Mouse (Mus musculus): Measurements from ENCODE around the gene Wnt11. TPM values are rescaled to one million over a fixed set of nuclear protein-coding genes. Genes with fewer than 3 reads are reported as not detected.

The Wnt11 gene
- polyA plus RNA-seq, 1 experiment from 2014 or later = 0.12 TPM

DNA sequence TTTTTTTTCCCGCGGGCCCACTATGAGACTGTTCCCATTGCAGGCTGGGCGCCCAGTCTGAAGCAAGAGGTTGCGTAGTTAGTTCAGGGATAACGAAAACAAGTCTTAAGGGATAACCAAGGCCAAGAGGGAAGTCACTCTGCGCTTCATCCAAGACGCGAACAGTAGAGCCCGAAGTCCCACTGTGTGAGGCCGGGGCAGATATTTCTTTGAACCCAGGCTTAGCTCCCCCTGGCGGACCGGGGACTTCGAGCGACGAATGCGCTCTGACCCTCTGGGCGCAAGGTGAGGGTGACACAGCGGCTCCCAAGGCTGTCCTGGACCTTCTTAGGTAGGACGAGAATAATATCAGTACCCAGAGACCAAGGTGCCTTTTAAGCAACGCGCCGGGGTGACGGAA lies 1.7 kb downstream of the Wnt11 start:
- TF ChIP-seq EP300 (IDR thresholded peaks at IDR 0.05; ENCODE audit: low read depth) (no peak), CTCF (IDR thresholded peaks at IDR 0.05; ENCODE audit: low read depth) (peak; percentile 71)
- Histone ChIP-seq H3K27me3 (ENCODE audit: insufficient read depth, low read length) (peaks cover 96% of the 10 kb centered on the region), H3K9ac (replicated peaks) (no peak overlapping the region), H3K4me2 (ENCODE audit: low read depth, low read length) (peak overlapping the region; percentile 71), H3K4me1 (ENCODE audit: insufficient read depth) (peaks cover 31% of the 10 kb centered on the region), H3K36me3 (replicated peaks; ENCODE audit: insufficient read depth, low read length) (no peaks in the 10 kb centered on the region), H3K9me3 (ENCODE audit: low read length) (no peaks in the 10 kb centered on the region), H3K27ac (ENCODE audit: low read depth) (no peak overlapping the region), H3K4me3 (ENCODE audit: low read depth, low read length) (0 out of 2 replicates have a peak overlapping the region, but pooled peaks have one; percentile 44)
- DNase-seq = peak; percentile 69
- 2% methylated on average over 23 of the region's 23 CpGs for WGBS (ENCODE audit: insufficient replicate concordance)
- no peak for ATAC-seq

DNA sequence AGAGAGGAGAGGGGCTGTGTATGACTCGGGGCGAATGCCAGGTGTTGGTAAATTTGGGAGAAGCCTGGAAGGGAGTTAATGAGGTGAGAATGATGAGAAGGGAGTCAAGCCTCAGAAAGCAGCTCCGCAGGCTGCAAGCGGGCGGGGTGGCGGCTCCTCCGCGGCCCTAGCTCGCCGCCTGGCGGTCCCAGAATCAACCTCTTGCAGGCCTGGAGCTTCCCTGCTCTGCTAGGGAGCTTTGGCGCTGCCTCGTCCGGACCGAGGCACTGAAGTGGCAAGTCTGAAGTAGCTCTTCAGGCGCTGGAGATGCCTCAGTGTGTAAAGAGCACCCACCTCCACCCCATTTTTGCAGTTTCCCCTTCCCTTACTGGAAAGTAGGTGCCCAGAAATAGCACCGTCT lies 3.0 kb downstream of the Wnt11 start:
- peak; percentile 79 for DNase-seq
- Histone ChIP-seq H3K27me3 (ENCODE audit: insufficient read depth, low read length) (peaks cover 88% of the 10 kb centered on the region), H3K4me3 (ENCODE audit: low read depth, low read length) (no peak overlapping the region), H3K4me1 (ENCODE audit: insufficient read depth) (peaks cover 29% of the 10 kb centered on the region), H3K9ac (replicated peaks) (no peak overlapping the region), H3K27ac (ENCODE audit: low read depth) (no peak overlapping the region), H3K4me2 (ENCODE audit: low read depth, low read length) (peak overlapping the region; percentile 20; the same call in 1 of the 2 replicates), H3K9me3 (ENCODE audit: low read length) (no peaks in the 10 kb centered on the region), H3K36me3 (replicated peaks; ENCODE audit: insufficient read depth, low read length) (no peaks in the 10 kb centered on the region)
- peak; percentile 59; the same call in 1 of the 2 replicates for ATAC-seq
- WGBS (ENCODE audit: insufficient replicate concordance) = under 1% methylated on average over 17 of the region's 17 CpGs
- TF ChIP-seq CTCF (IDR thresholded peaks at IDR 0.05; ENCODE audit: low read depth) (peak; percentile 77), EP300 (IDR thresholded peaks at IDR 0.05; ENCODE audit: low read depth) (no peak)

DNA sequence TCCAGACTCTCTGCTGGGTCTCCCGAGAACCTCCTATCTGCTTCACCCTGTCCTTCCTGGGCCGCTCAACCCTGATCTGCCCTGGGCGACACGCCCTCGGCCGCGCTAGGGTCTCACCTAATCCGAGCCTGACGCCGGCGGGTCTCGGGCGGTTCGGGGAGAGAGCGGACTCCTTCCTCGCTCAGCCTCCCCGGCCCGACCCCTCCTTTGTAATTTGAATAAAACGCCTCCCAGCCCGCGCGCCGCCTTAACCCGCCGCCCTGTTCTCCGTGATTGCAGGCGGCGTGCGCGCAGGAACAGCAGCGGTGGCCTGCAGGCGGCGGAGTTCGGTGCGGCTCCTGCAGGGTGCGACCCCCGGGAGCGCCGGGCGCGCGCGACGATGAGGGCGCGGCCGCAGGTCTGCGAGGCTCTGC lies 3.8 kb downstream of the Wnt11 start:
- Histone ChIP-seq H3K4me1 (ENCODE audit: insufficient read depth) (peaks cover 29% of the 10 kb centered on the region), H3K9ac (replicated peaks) (no peak overlapping the region), H3K27ac (ENCODE audit: low read depth) (no peak overlapping the region), H3K9me3 (ENCODE audit: low read length) (no peaks in the 10 kb centered on the region), H3K4me3 (ENCODE audit: low read depth, low read length) (peak overlapping the region; percentile 38), H3K36me3 (replicated peaks; ENCODE audit: insufficient read depth, low read length) (no peaks in the 10 kb centered on the region), H3K4me2 (ENCODE audit: low read depth, low read length) (peak overlapping the region; percentile 76), H3K27me3 (ENCODE audit: insufficient read depth, low read length) (peaks cover 81% of the 10 kb centered on the region)
- ATAC-seq (no peak), DNase-seq (peak; percentile 47)
- WGBS (ENCODE audit: insufficient replicate concordance) = 1% methylated on average over 48 of the region's 48 CpGs
- no peak for TF ChIP-seq EP300 (IDR thresholded peaks at IDR 0.05; ENCODE audit: low read depth)
- TF ChIP-seq CTCF (IDR thresholded peaks at IDR 0.05; ENCODE audit: low read depth) = peak; percentile 45

DNA sequence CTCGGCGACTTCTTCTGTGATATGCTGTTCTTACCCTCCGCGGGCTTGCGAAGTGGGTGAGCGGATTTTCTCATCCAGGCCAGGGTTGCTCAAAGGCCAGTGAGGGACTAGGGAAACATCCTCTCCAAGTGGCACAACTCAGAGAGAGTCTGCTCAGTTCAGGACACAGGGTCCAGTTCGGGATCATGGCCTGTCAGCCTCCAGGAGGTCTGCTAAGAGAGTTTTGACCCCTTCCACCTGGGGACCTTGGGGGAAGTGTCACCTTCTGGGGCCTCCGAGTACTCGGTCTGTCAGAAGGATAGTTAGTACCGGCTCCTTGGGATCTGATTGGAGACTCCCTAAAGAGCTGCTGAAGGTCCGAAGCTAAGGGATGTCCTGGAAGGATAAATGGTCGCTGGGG lies 4.4 kb downstream of the Wnt11 start:
- Histone ChIP-seq H3K4me3 (ENCODE audit: low read depth, low read length) (peak overlapping the region; percentile 38), H3K27ac (ENCODE audit: low read depth) (no peak overlapping the region), H3K4me1 (ENCODE audit: insufficient read depth) (peaks cover 29% of the 10 kb centered on the region), H3K36me3 (replicated peaks; ENCODE audit: insufficient read depth, low read length) (no peaks in the 10 kb centered on the region), H3K4me2 (ENCODE audit: low read depth, low read length) (peak overlapping the region; percentile 76), H3K27me3 (ENCODE audit: insufficient read depth, low read length) (peaks cover 77% of the 10 kb centered on the region), H3K9ac (replicated peaks) (no peak overlapping the region), H3K9me3 (ENCODE audit: low read length) (no peaks in the 10 kb centered on the region)
- TF ChIP-seq EP300 (IDR thresholded peaks at IDR 0.05; ENCODE audit: low read depth) (no peak), CTCF (IDR thresholded peaks at IDR 0.05; ENCODE audit: low read depth) (no peak)
- ATAC-seq = no peak
- DNase-seq = no peak
- 7% methylated on average over 12 of the region's 12 CpGs for WGBS (ENCODE audit: insufficient replicate concordance)

DNA sequence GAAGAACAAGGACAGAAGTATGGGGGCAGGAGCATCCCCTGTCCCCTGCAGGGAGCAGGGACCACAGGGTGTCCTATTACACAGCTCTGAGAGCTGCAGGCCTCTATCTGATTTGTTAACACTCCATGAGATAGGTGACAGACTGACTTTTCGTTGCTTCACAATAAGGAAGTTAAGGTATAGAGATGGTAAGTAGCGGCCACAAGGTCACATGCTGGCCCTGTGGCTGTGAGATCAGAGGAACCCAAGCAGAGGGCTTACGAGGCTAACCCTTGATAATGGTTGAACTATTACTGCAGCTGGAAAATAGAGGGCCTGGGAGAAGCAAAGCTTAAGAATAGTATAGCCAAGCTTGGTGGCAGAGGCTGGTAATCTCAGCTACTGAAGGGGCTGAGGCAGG lies 5.9 kb downstream of the Wnt11 start:
- WGBS (ENCODE audit: insufficient replicate concordance) = 32% methylated on average over 3 of the region's 3 CpGs
- H3K9me3 ChIP-seq (ENCODE audit: low read length) = no peaks in the 10 kb centered on the region
- TF ChIP-seq CTCF (IDR thresholded peaks at IDR 0.05; ENCODE audit: low read depth) (no peak), EP300 (IDR thresholded peaks at IDR 0.05; ENCODE audit: low read depth) (no peak)

DNA sequence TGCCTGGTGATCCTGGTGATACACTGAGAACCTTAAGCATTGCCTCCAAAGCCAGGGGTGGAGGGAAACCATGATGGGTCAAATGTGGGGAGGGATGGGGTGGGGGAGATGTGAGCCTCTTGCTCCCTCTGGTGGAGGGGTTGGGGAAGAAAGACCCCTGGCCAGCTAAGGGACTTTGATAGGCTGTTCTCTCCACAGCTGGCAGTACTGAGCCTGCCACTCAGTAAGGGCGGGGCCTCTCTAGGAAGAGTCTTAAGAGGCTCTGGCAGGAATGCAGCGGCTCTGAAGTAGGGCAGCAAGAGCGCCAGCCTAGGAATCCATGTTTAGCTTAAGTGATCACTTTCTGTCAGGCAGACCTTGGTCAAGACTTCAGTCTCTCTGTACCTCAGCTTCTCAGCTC lies 6.9 kb downstream of the Wnt11 start:
- TF ChIP-seq CTCF (IDR thresholded peaks at IDR 0.05; ENCODE audit: low read depth) (no peak), EP300 (IDR thresholded peaks at IDR 0.05; ENCODE audit: low read depth) (no peak)
- ATAC-seq = no peak
- H3K4me1 ChIP-seq (ENCODE audit: insufficient read depth) = peaks cover 10% of the 10 kb centered on the region
- H3K4me3 ChIP-seq (ENCODE audit: low read depth, low read length) = no peak overlapping the region
- H3K36me3 ChIP-seq (replicated peaks; ENCODE audit: insufficient read depth, low read length) = no peaks in the 10 kb centered on the region
- H3K27me3 ChIP-seq (ENCODE audit: insufficient read depth, low read length) = peaks cover 53% of the 10 kb centered on the region
- no peak overlapping the region for H3K4me2 ChIP-seq (ENCODE audit: low read depth, low read length)
- H3K9me3 ChIP-seq (ENCODE audit: low read length) = no peaks in the 10 kb centered on the region
- WGBS (ENCODE audit: insufficient replicate concordance) = 50% methylated on average over 3 of the region's 3 CpGs
- no peak for DNase-seq
- no peak overlapping the region for H3K9ac ChIP-seq (replicated peaks)
- H3K27ac ChIP-seq (ENCODE audit: low read depth) = no peak overlapping the region

More for the DNA sequence above, 5.9 kb downstream of the Wnt11 start:
- Histone ChIP-seq H3K4me1 (ENCODE audit: insufficient read depth) (peaks cover 17% of the 10 kb centered on the region), H3K27me3 (ENCODE audit: insufficient read depth, low read length) (peaks cover 62% of the 10 kb centered on the region), H3K9ac (replicated peaks) (no peak overlapping the region), H3K4me3 (ENCODE audit: low read depth, low read length) (no peak overlapping the region), H3K36me3 (replicated peaks; ENCODE audit: insufficient read depth, low read length) (no peaks in the 10 kb centered on the region), H3K4me2 (ENCODE audit: low read depth, low read length) (no peak overlapping the region), H3K27ac (ENCODE audit: low read depth) (no peak overlapping the region)
- DNase-seq (no peak), ATAC-seq (no peak)

DNA sequence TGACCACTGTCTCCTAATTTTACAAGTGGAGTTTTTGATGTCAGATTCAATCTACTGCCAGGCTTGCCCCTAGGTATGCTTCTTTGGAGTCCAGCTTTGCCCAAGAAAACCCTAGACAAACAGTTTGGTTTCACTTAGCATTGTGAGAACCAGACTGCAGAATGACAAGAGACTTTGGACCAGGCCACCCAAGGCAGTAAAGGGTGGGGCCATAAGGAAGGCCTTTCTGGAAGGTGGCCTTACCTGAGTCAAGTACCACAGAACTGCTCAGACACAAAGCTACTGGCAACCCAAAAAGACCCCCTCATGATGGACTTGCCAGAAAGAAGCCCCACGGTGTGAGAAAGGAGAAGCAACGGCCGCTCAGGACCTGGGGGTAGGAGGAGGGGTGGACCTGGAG lies 8.1 kb downstream of the Wnt11 start:
- H3K9me3 ChIP-seq (ENCODE audit: low read length) = no peaks in the 10 kb centered on the region
- peaks cover 41% of the 10 kb centered on the region for H3K27me3 ChIP-seq (ENCODE audit: insufficient read depth, low read length)
- no peak overlapping the region for H3K27ac ChIP-seq (ENCODE audit: low read depth)
- peaks cover 6% of the 10 kb centered on the region for H3K4me1 ChIP-seq (ENCODE audit: insufficient read depth)
- H3K4me2 ChIP-seq (ENCODE audit: low read depth, low read length) = no peak overlapping the region
- no peak overlapping the region for H3K9ac ChIP-seq (replicated peaks)
- H3K4me3 ChIP-seq (ENCODE audit: low read depth, low read length) = no peak overlapping the region
- ATAC-seq (no peak), DNase-seq (no peak)
- WGBS (ENCODE audit: insufficient replicate concordance) = 72% methylated on average over 3 of the region's 3 CpGs
- TF ChIP-seq CTCF (IDR thresholded peaks at IDR 0.05; ENCODE audit: low read depth) (no peak), EP300 (IDR thresholded peaks at IDR 0.05; ENCODE audit: low read depth) (no peak)
- no peaks in the 10 kb centered on the region for H3K36me3 ChIP-seq (replicated peaks; ENCODE audit: insufficient read depth, low read length)

Measured in liver, postnatal 0 days (tissue).